8 mouse cellular contexts compared by ENCODE assay signal in the genomic region with DNA sequence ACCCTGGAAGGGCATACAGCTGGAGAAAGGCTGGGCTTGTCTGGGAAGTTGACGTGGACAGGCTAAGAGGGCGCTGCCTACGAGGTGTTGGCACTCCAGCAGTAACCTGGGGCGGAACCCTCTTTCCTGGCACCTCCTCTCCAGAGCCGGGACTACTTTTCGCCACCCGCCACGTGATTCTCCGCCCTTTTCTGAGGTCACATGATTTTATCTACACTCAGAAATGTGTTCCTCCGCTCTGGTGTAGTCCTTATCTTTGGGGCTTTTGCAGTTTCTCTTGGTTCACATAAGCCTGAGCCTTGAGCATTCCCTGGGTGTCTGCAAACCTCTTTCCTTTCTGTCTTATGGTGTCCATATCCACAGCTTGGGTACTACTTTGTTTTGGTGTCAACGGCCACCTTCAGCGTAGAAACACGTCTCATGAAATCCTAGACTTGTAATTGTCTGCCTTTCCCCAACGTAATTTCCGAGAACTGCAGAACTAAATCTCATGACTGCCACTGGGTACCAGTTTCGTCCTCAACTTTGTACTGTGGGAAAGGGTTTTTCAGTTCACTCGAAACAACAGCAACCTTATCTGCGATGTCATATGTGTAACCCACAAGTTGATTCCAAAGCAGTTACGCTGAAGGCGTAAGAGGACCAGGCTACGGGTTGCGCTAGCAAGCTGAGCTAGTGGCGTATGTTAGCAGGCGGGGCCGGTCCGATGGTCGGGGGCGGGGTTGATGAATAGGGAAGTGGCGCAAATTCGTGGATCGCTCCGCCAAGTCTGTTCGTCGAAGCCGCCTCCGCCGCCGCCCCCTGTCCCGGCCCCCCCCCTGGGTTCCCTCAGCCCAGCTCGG. TPM values are rescaled to one million over a fixed set of nuclear protein-coding genes. Genes with fewer than 3 reads are reported as not detected.
A peak's percentile ranks its signal among the peaks of the same experiment; 100 is the strongest.
DNase-seq lines count a peak whose midpoint lies in the region; ATAC-seq lines count a peak whose summit lies in the region.

Gene Gabarap, plus strand, starts transcription at position 294 of the 842 bp plus-strand sequence.

- under 1% methylated on average over 40 of the region's 40 CpGs for WGBS in heart, embryonic 14.5 days
- WGBS in liver, embryonic 13.5 days (ENCODE audit: insufficient replicate concordance): under 1% methylated on average over 40 of the region's 40 CpGs
- WGBS in stomach, embryonic 16.5 days: under 1% methylated on average over 40 of the region's 40 CpGs

- H3K36me3 ChIP-seq in heart, embryonic 14.5 days (ENCODE audit: control insufficient read depth, insufficient read depth, low read length): peaks cover 66% of the 10 kb centered on the region
- peaks cover 60% of the 10 kb centered on the region for H3K36me3 ChIP-seq in liver, embryonic 13.5 days
- H3K36me3 ChIP-seq in stomach, embryonic 16.5 days (ENCODE audit: control insufficient read depth, insufficient read depth, low read length): peaks cover 28% of the 10 kb centered on the region

- DNase-seq in c-Kit-negative CD71-positive TER-119-positive erythroid progenitor cells, embryonic 14.5 days (ENCODE audit: low read depth, low spot score): peak; percentile 94
- DNase-seq in fibroblast of lung, adult 2 months (ENCODE audit: low read depth): peak; percentile 96
- peak; percentile 98 for DNase-seq in kidney, postnatal 14 days
- DNase-seq in liver, embryonic 13.5 days: peak; percentile 93
- peak; percentile 95 for DNase-seq in neural tube, embryonic 10.5 days (ENCODE audit: extremely low spot score, low spot score)

- peak; percentile 70 for ATAC-seq in CD4-positive, CD25-positive, alpha-beta regulatory T cell, adult 4 months
- ATAC-seq in heart, embryonic 14.5 days (ENCODE audit: insufficient number of reproducible peaks, insufficient read depth, low FRiP score, low read depth): peak; percentile 74
- ATAC-seq in liver, embryonic 13.5 days (ENCODE audit: low read depth): peak; percentile 65
- peak; percentile 75 for ATAC-seq in stomach, embryonic 16.5 days (ENCODE audit: insufficient read depth, low FRiP score)

- no peaks in the 10 kb centered on the region for H3K27me3 ChIP-seq in heart, embryonic 14.5 days (ENCODE audit: control insufficient read depth, insufficient read depth, low read length)
- H3K27me3 ChIP-seq in liver, embryonic 13.5 days: no peaks in the 10 kb centered on the region
- no peaks in the 10 kb centered on the region for H3K27me3 ChIP-seq in stomach, embryonic 16.5 days (ENCODE audit: control insufficient read depth, insufficient read depth, low read length)

- H3K4me3 ChIP-seq in heart, embryonic 14.5 days (ENCODE audit: control insufficient read depth in 1 of 2, insufficient read depth in 1 of 2, low read depth in 1 of 2, low read length in 2 of 2): peak within 1 kb of the TSS; percentile 79 to 92
- peak within 1 kb of the TSS; percentile 74 for H3K4me3 ChIP-seq in liver, embryonic 13.5 days (replicated peaks)
- peak within 1 kb of the TSS; percentile 96 for H3K4me3 ChIP-seq in stomach, embryonic 16.5 days (replicated peaks; ENCODE audit: low read length)

- peaks cover 4 to 9% of the 10 kb centered on the region in 2 experiments for H3K4me1 ChIP-seq in heart, embryonic 14.5 days (ENCODE audit: control insufficient read depth in 2 of 2, insufficient read depth in 2 of 2, low read length in 2 of 2)
- peaks cover 33% of the 10 kb centered on the region for H3K4me1 ChIP-seq in liver, embryonic 13.5 days (replicated peaks)
- peaks cover 24% of the 10 kb centered on the region for H3K4me1 ChIP-seq in stomach, embryonic 16.5 days (ENCODE audit: control insufficient read depth, insufficient read depth, low read length)

- peak within 1 kb of the TSS; percentile 95 to 98 for H3K27ac ChIP-seq in heart, embryonic 14.5 days (replicated peaks in 1 of 2; ENCODE audit: control insufficient read depth in 1 of 2, insufficient read depth in 1 of 2, low read depth in 2 of 2, low read length in 2 of 2)
- H3K27ac ChIP-seq in liver, embryonic 13.5 days: peak within 1 kb of the TSS; percentile 98
- peak within 1 kb of the TSS; percentile 96 for H3K27ac ChIP-seq in stomach, embryonic 16.5 days (ENCODE audit: low read length)

- H3K4me2 ChIP-seq in heart, embryonic 14.5 days (ENCODE audit: low read length): peak within 1 kb of the TSS; percentile 74
- peak within 1 kb of the TSS; percentile 78 for H3K4me2 ChIP-seq in liver, embryonic 13.5 days
- H3K4me2 ChIP-seq in stomach, embryonic 16.5 days (ENCODE audit: low read depth, low read length): peak within 1 kb of the TSS; percentile 73

- H3K9ac ChIP-seq in heart, embryonic 14.5 days (ENCODE audit: low read length): peak within 1 kb of the TSS; percentile 92
- peak within 1 kb of the TSS; percentile 86 for H3K9ac ChIP-seq in liver, embryonic 13.5 days
- H3K9ac ChIP-seq in stomach, embryonic 16.5 days (ENCODE audit: low read length): peak within 1 kb of the TSS; percentile 98

- H3K9me3 ChIP-seq in heart, embryonic 14.5 days (ENCODE audit: control insufficient read depth, low read length): no peaks in the 10 kb centered on the region
- H3K9me3 ChIP-seq in liver, embryonic 13.5 days (replicated peaks): no peaks in the 10 kb centered on the region
- no peaks in the 10 kb centered on the region for H3K9me3 ChIP-seq in stomach, embryonic 16.5 days (replicated peaks; ENCODE audit: control insufficient read depth, low read length)

RNA-seq across cellular contexts. Expression of gene Gabarap, which starts in this region (rescaled TPM):
- 100 to 1,000 TPM; 282 to 355 TPM for polyA plus RNA-seq in CD4-positive, CD25-positive, alpha-beta regulatory T cell, adult 4 months (2017; shearing (Covaris generic))
- polyA plus RNA-seq in heart, embryonic 14.5 days (2014; fragmentation: Nextera tagmentation; extraction: Ambion mirVana): 454 and 540 TPM in 2 replicates
- 259 and 294 TPM in 2 replicates for polyA plus RNA-seq in liver, embryonic 13.5 days (2015; fragmentation: Nextera tagmentation; extraction: Ambion mirVana)
- polyA plus RNA-seq in stomach, embryonic 16.5 days (2015; fragmentation: Nextera tagmentation; extraction: Ambion mirVana): 485 and 494 TPM in 2 replicates

Comparison
In these comparisons a context has a peak if more than half of its experiments do, and no peak if none do; other contexts are left out.
1. Peak in every context shown above with its lines: DNase-seq, ATAC-seq, H3K4me3 ChIP-seq and H3K27ac ChIP-seq.